Mouse (Mus musculus) spleen, postnatal 36 days (tissue): ENCODE data around the gene Fli1.

ENCODE experiments used
- DNase-seq, 2 experiments: peaks; one replicate each; pipeline ENCODE4 v3.0.0; 2022; ENCODE audit warnings: low spot score in 2 of 2, mixed read lengths in 1 of 2

Gene Fli1

DNA sequence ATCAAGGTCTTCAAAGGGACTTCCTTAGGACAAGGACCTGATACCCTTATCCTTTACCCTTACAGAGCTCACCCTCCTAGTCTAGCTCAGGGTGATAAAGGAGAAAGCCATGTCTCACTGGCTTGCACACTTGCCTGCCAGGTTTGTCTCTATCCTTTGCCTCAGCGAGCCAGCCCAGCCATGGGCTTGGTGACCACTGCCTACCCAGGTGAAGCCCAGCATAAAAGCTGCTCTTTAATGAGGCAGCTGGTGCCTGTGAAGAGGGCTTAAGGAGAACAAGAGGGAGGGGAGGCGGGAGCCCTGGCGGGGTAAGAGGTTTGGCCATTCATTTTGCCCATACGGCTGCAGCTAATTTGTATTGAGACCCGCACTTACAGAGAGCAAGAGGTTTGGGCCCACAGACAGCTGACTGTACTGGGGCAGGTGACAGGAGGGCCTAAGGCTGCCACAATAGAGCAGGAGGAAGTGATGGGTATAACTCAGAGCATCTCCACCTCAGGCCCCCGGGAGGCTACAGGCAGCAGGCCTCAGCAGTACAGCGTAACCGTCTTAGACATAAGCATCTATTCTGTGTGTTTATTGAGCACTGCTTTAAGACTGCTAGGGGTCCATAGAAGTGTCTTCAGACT is 73.4 kb downstream of the Fli1 start:
- DNase-seq: no peak

DNA sequence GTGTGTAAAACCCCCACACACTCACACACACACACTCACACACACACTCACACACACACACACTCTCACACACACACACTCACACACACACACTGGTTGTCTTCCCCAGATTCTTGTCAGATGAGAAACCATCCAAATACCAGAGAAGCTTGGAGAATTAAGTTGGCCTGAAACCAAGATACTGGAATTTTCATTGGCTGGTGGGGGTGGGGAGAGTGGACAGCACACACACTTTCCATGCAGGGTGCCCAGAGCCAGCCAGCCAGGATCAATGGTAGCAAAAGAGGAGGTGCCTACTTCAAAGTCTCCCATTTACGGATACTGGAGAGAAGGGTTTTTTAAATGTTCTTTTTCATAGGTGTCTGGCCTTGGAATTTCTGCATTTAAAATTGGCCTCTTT is 74.3 kb downstream of the Fli1 start:
- no peak for DNase-seq

DNA sequence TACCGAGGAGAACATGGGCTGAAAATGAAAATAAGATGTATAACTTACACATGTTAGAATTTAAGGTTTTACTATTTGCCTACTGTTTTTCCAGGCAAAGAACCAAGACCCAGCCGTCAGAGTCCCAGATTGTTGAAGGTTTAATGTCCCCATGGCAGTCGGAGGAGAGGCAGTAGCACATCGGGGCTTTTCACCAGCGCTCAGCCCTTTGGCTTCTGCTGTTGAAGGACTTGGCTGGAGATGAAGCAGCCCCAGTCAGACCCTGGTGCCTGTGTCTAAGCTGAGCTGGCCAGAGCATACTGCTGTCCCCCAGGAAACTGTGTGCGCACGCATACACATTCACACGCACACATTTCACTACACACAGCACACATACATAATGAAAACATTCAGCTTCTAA is 75.2 kb downstream of the Fli1 start:
- DNase-seq: no peak

DNA sequence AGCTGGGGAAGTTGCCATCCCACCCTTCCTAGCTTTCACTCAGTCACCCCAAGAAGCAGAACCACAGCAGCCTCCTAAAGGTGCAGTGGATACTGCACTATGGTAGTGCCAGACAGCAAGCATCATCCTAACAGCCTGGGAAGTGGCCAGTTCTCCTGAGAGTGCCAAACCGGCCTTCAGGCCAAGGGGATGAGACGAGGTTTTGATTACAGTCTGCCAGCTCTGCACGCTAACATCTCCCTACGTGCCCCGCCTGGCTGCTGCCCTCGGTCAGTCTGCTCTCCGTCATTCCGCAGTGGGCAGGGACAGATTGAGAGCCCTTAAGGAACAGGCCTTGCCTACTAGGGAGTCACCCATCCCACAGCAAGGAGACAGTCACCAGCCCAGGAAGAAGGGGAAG is 75.8 kb downstream of the Fli1 start:
- DNase-seq: no peak

DNA sequence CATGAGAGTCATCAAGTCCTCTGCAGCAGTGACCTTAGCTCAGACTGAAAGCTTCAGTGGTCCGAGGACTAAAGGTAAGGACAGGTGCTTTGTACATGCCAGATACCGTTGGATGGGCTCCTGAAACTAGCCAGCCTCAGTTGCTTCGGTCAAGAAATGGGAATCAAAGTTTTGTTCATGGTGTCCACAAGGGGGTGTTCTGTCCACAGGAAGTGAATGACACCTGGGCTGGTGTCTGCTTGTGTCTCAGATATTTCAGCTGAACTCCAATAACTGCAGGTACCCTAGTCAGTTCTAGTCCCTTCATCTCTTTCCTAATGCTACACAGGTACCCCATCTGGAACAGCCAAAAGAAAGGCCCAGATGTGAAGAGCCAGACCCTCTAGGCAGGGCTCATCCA is 86.0 kb downstream of the Fli1 start:
- DNase-seq: no peak

DNA sequence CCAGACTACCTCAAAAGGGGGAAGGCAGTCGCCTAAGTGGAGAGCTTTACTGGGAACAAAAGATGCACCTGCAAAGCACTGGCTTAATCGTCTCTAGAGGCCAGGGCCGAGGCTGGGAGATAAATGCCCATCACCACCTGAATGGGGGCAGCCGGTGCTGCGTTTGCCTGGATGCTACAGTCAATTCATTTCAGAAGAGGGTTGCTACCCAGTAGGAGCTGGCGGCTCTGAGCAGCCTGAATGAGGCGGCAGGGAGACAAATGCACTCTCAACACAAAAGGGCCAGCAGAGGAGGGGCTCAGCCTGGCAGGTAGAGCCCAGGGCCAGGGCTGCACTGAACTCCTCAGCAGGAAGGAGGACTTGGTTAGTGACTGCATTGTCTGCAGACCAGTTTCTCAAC is 92.5 kb downstream of the Fli1 start:
- DNase-seq: no peak

DNA sequence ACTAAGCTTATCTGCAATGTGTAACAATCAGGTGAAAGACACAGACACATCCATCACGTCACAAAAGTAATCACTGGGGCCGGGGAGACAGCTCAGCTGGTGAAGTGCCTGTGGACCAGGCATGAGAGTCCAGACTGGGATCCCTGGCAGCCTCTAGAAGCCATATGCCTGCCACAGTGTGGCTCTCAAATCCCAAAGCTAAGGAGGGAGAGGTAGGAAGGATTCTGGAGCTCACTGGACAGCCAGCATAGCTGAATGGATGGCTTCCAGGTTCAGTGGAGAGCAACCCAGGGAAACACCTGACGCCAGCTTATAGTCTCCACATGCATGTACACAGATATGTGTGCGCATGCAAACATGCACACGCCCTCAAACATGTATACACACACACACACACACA is 93.9 kb downstream of the Fli1 start:
- DNase-seq: no peak

DNA sequence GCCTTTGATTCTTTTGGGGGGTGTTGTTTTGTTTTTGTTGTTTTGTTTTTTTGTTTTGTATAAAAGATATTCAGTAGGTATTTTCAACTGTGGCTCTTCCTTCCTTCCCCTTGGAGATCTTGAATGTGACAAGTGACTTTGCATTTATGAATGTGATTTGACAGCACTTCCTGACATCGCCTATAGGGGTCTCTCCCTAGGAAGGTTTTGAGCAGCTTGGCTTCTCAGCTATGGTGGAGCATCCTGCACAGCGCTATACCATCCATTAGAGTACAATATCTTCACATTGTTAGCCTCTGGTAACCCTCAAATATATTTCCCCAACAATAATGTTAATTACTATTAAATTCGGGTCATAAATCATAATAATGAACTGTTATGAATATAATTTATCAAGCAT is 96.9 kb downstream of the Fli1 start:
- DNase-seq: peak; percentile 40 to 50

DNA sequence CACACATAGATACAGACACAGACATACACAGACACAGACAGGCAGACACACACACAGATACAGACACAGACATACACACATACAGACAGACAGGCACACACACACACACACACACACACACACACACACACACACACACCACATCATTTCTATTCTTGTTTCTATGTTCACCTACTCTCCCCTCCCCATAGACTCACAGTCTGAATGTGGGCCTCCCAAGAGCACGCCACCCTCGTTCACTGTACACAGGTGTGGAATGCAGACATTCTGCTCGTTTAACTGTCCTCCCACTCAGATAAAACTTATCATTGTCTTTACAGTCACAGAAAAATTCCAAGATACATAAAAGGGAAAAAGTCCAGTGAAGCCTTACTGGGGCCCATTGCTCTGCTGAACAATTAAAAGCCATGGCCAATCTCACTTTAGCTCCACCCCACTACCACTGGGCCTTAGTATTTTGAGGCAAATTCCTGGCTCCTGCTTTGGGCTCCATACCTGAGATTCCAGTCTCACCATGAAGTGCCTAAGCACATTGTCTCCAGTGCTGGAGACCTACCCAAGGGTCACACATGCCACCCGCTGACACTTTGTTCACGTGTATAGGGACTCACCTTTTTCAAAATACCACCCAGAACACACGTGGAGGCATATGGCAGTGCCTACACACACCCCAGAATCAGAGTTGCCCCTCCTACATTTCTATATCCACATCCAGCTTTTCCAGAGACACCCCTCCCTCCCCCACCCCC is 98.0 kb downstream of the Fli1 start:
- no peak for DNase-seq

DNA sequence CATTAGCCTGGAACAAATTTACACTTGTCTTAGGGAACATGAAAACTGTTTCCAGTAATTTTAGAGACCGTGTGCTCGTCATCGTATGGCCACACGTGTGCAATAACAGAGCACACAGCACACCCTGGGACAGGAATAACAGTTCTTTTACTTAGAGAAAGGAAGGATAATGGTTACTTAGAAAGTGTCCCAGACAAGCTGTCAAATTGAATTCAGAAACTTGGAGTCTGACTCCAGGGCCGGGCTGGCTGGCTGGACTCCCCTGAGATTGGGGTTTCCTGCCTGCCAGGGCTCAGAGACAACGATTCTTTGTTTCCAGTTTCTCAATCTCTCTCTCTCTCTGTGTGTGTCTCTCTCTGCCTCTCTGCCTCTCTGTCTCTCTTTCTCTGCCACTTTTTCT is 98.8 kb downstream of the Fli1 start:
- DNase-seq: no peak

DNA sequence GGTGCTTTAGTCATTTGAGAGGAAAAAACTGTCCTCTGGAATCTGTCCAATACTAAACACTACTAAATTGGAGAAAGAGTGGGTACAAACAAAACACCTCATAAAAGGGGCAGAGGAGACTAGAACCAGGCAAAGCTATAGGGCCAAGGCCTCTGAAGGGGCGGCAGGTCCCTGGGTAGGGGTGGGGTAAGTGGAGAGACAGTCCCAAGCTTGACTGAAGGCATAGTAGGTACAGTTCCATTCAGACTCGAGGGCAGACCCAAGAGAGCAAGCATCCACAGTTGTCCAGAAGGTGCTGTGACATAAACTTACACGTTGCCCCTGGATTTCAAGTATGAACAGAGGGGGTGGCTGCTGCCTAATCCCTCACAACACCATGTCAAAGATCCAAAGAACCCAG is 99.5 kb downstream of the Fli1 start:
- no peak for DNase-seq

DNA sequence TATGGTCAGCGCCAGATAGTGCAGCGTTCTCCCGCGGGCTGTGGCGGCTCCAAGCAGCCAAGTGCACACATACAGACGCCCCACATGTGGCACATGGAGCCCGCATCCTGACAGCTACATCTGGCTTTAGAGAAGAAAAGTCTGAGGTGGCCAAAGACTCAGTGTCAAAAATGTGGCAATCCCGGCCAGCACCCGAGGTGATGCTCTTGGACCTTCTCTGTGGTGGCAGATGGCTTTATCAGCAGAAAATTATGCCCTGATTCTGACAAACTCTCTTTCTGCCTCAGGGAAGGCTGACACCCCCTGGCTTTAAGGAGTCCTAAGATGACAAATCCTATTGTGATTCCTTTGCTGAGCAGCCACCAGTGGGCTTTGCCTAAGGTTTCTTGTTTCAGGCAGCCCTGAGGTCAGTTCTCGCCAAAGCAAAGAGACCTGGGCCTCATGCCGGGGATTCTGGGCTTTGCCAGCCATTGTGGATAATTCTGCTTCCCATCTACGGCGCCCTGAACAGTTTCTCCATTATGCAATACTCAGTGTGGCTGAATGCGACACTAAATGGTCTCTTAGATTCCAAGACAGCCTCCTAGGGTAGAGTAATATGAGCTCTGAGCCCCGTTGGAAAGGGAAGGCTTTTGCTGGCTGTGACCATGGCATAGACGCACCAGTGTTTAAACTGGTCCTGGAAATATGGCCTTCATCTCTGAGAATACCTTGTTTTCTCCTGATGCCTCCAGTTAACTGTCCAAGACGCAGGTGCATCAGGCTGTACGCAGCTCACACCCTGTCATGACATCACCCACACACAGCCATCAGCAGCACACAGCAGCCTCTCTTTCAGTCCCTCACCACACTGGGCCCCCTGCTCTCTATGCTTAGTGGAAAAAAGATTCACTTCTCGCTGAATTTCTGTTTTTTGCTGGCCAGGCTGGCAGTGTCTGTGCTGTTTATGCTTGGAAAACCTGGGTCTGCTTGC is 108.1 kb downstream of the Fli1 start:
- DNase-seq: no peak

DNA sequence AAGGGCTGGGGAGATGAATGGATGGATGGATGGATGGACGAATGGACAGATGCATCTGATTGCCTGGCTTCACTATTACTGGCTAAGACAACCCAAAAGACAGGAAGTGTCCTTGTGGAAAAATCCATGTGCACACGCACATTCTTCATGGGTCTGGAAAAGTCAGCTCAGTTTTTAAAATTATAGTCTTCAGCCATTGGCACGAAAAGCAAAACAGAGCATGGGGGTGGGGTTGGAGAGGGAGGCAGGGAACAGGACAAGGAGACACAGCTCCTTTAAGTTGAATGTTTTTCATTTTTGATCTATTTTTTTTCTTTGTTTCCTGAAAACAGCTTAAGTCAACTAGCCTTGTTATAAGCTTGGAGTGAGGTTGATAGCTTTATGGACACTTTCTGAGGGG is 111.6 kb downstream of the Fli1 start:
- no peak for DNase-seq

DNA sequence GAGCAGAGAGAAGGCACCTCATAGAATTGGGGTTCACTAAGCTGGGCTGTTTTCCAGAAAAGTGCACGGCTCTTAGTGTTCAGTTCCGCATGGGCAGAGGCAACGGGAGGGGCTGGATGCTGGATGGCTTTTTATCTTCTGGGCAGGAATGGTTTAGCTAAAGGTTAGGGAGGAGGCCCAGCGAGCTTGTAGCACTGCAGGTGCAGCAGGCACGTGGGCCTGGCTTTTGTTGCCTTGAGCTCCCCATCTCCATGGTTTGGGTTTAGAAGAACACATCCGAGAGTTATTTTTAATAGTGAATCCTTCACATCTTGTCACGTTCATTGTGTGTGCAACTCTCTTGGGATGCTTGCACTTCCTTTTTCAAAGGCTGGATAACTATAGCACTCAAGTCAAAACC is 117.3 kb downstream of the Fli1 start:
- DNase-seq: no peak

DNA sequence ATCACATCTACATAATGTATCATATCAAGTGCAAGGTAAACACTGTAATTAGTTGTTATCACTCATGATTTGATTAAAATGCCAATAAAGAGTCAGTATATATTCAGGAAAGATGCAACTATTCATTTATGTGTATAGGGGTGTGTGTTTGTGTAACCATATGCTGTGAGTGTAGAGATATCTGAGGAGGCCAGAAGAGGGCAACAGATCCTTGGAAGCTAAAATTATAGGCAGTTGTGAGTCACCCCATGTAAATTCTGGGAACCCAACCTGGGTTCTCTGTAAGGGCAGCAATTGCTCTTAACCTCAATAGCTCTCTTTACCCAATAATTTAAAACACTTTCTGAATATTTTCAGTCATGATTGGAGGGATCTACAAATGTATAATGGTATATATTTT is 122.0 kb downstream of the Fli1 start:
- no peak for DNase-seq

DNA sequence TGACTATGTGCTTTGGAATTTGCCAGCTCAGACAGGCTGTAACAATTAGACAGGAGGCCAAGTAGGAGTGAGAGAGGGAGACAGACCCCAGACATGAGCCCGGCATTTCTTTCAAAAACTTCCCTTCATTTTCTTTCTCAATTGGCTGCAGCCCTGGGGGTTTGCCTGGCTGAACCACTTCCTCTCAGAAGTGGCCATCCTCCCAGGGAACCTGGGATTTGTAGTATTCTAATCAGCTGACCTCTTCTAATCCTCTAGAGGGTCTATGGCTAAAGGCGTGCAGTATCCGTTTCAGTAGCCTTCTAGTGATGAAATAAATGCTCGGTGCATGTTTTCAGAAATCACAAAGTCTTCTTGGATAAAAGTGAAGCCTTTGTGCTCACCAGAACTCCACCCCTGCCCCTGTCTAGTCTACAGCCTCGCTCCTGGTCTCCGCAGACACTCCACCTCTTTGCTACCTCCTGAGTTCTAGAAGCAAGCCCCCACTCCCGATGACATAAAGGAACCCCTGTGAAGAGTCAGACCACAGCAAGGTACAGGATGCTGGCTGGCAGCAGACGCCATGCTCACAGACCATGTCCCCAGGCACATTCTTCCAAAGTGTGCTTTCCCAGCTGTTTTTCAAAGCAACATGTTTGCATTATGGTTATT is 125.1 kb downstream of the Fli1 start:
- no peak for DNase-seq

DNA sequence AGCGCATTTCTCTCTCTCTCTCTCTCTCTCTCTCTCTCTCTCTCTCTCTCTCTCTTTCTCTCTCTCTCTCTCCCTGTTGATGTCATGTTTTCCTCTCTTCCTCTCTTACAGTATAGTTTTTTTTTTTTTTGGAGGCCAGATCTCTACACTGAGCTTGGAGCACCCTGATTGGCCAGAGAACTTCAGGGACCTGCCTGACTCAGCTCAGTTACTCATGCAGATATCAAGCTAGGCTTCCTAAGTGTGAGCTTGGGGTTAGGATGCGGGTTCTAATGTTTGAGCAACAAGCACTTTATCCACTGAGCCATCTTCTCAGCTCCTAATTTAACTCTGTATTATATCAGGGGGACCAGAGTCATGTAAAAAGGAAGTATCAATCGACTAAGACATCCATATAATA is 126.7 kb downstream of the Fli1 start:
- DNase-seq: no peak

DNA sequence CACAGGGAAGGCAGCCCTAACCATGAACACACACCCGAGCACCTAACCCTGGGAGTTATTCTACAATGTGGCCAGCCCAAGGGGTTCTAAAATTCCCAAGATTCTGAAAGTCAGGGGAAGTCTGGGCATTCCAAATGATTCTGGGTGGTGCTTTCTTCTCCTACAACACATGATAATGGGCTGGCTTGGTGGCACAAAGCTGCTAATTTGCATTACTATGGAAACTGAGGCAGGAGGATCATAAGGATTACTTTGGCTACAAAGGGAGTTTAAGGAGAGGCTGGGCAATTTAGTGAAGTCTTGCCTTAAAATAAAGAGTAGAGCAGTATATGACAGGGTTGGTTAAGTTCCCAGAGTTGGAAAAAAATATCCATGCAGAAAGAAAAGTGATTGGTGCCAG is 127.7 kb downstream of the Fli1 start:
- no peak for DNase-seq

DNA sequence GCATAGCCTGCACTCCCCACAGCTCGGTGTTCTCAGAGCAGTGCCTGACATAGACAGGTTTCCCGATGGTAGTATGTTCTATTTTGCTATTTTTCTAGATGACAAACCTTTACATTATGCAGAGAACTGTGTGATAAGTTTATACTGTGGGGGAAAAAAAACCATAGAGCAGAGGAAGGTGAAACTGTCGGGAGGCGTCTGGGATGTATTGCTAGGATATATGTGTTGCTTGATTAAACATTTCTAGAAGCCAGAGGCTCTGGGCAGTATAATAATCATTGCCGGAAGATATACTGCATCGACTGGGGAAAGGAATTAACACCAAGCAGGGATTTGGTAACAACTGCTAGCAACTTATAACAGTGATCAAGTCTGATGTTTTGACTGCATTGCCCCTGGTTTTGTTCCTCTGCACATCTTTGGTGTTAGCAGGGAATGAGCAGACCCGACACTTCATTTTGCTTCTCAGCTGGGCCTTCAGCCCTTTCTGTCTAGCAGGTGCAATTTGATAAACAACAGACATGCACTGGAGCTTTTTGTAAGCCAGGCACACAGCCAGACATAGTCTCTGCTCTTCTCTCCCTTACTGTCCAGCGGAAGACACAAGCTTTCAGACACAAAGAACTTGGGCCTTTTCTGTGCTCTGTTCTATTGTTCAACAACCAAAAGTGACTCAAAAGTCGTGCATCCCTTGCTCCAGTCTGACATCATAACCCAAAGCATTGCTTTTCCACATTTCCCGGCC is 129.7 kb downstream of the Fli1 start:
- no peak for DNase-seq

DNA sequence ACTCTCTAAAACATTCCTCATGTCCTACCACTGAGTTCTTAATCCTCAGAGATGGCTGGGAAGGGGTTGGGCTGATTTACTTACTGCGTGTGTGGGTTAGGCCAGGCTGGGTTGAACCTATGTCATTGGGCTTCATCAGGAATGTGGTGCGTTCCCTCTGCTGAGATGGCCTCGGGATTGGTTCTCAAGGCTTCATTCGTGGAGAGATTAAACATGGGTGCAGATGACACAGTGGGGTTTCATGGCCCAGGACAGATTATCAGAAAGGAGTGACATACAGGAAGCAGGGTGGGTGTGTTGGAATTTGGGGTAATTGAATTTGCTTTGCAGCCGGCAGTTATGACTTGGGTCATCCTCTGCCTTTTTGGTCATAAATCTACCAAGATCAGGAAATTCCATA is 131.2 kb downstream of the Fli1 start:
- no peak for DNase-seq

DNA sequence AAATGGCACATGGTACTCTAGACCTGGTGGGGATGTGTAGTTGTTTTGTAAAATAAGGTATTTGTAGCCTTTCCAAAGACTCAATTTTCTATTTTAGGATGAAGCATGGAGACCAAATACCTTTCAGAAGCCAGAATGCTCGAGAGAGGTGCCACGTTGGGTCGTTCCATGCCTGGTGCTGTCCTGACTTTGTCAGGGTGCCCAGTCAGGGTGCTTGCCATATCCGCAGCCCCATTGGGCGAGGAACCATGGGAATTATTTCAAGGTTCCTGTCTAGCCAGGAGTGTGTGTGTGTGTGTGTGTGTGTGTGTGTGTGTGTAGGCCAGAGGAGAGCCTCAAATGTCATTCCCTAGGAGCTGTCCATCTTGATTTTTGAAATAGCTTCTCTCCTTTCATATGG is 132.0 kb downstream of the Fli1 start:
- no peak for DNase-seq
